ENCODE assay signal across 14 mouse cellular contexts in genomic region chr3:71003052-71003451, GRCm38 (mm10).
DNase-seq lines count a peak whose midpoint lies in the region; ATAC-seq lines count a peak whose summit lies in the region.
"Had no signal": no experiment of that assay in that cellular context is flagged by ENCODE, and none has a peak within 500 bp of the region (broad histone marks: within the 10 kb centered on the region; RNA-seq: fewer than 3 reads in every experiment).

No protein-coding gene starts in this region.

- no peak for ATAC-seq in cerebellum, adult (ENCODE audit: insufficient number of reproducible peaks, low FRiP score, low TSS enrichment)
- ATAC-seq: forebrain, embryonic 15.5 days had no signal

- DNase-seq in cerebellum, adult 11 months: peak; percentile 9
- DNase-seq in left cerebral cortex, postnatal 4 days: peak; percentile 93
- DNase-seq in left cerebral cortex, adult 9 months (ENCODE audit: low spot score in 2 of 2): no peak
- DNase-seq in cerebellum, postnatal 10 days: peak; percentile 98
- peak; percentile 26 to 59 for DNase-seq in layer of hippocampus, postnatal 14 days (ENCODE audit: low spot score in 2 of 2)
- no peak for DNase-seq in natural killer cell, adult 2 months (ENCODE audit: low spot score in 2 of 2)
- DNase-seq in thymus, postnatal 25 days: no peak
- DNase-seq: adrenal gland, postnatal 10 days; kidney, adult 18-20 months; kidney, postnatal 36 days; lung, postnatal 4 days; midbrain, embryonic 14.5 days had no signal

- intact Hi-C loops in left cerebral cortex, postnatal 4 days (cut with DNase I): no loop called here

Comparison
In these comparisons a context has a peak if more than half of its experiments do, and no peak if none do; other contexts are left out.
1. DNase-seq: peak in cerebellum, adult 11 months (single experiment), left cerebral cortex, postnatal 4 days (single experiment), cerebellum, postnatal 10 days (2 of 2) and layer of hippocampus, postnatal 14 days (2 of 2); none in left cerebral cortex, adult 9 months (0 of 2), natural killer cell, adult 2 months (0 of 2) and thymus, postnatal 25 days (single experiment).